In the genomic region with DNA sequence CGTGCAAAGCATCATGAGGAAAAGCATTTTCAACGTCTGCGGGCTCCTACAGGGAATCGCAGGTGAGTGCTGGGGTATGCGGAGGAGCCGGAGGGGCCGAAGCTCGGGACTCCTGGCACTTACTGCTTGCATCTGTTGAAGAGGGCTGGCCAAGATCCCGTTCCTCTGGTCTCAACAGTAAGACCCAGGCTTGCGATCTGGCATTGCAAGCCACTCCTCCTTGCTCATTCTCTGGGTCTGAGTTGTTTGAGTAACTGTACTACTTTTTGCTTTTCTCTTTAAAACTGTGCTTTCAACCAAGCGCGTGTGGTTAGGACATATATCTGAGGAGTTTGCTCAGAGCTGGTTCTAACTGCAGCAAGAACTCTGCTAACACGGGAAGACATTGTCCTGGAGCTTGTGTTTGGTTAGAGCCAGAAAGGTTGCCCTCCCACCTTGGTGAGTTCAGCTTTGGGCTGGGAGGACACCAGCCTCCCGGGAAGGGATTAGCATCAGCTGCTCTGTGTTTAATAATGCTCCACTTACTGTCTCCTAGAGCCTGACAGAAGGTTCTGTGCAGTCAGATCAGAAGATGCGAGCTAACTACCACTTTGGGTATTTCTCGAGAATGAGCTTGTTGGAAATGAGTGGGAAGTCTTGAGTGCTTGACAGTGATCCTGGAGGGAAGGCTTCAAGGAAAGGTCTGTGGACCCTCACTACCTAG, we compare ENCODE assay signal across 8 mouse cellular contexts.
DNase-seq lines count a peak whose midpoint lies in the region; ATAC-seq lines count a peak whose summit lies in the region.

No protein-coding gene starts in this region.

- peak overlapping the region; percentile 84 for H3K4me2 ChIP-seq in kidney, embryonic 16.5 days (replicated peaks; ENCODE audit: low read depth, low read length)
- H3K4me2 ChIP-seq in liver, embryonic 11.5 days, result peak overlapping the region; percentile 92
- H3K4me2 ChIP-seq in stomach, embryonic 15.5 days, result peak overlapping the region; percentile 96

- 40% methylated on average over 16 of the region's 16 CpGs for WGBS in kidney, embryonic 16.5 days
- 18% methylated on average over 16 of the region's 16 CpGs for WGBS in liver, embryonic 11.5 days
- 25% methylated on average over 16 of the region's 16 CpGs for WGBS in stomach, embryonic 15.5 days

- peaks cover 58% of the 10 kb centered on the region for H3K4me1 ChIP-seq in kidney, embryonic 16.5 days (ENCODE audit: insufficient read depth, low read length)
- H3K4me1 ChIP-seq in liver, embryonic 11.5 days (replicated peaks; ENCODE audit: control insufficient read depth, insufficient read depth, low read length), result peaks cover 21% of the 10 kb centered on the region
- peaks cover 10% of the 10 kb centered on the region for H3K4me1 ChIP-seq in stomach, embryonic 15.5 days

- no peaks in the 10 kb centered on the region for H3K9me3 ChIP-seq in kidney, embryonic 16.5 days (ENCODE audit: low read length)
- no peaks in the 10 kb centered on the region for H3K9me3 ChIP-seq in liver, embryonic 11.5 days (ENCODE audit: control insufficient read depth, low read length)
- H3K9me3 ChIP-seq in stomach, embryonic 15.5 days, result no peaks in the 10 kb centered on the region

- DNase-seq in kidney, postnatal 14 days, result no peak
- DNase-seq in ZHBTc4 (ENCODE audit: low read depth, low spot score), result peak; percentile 38
- no peak for DNase-seq in liver, embryonic 11.5 days (ENCODE audit: low spot score)
- DNase-seq in adipocyte (ENCODE audit: low spot score), result no peak

- peak overlapping the region; percentile 47 for H3K4me3 ChIP-seq in kidney, embryonic 16.5 days (ENCODE audit: low read length)
- H3K4me3 ChIP-seq in liver, embryonic 11.5 days (ENCODE audit: low read depth, low read length), result peak overlapping the region; percentile 54
- H3K4me3 ChIP-seq in stomach, embryonic 15.5 days (replicated peaks), result peak overlapping the region; percentile 45

- peak overlapping the region; percentile 61 for H3K9ac ChIP-seq in kidney, embryonic 16.5 days (replicated peaks; ENCODE audit: low read length)
- peak overlapping the region; percentile 60 for H3K9ac ChIP-seq in liver, embryonic 11.5 days (ENCODE audit: low read depth, low read length)
- peak overlapping the region; percentile 46 for H3K9ac ChIP-seq in stomach, embryonic 15.5 days

- ATAC-seq in kidney, embryonic 16.5 days (ENCODE audit: low FRiP score, low TSS enrichment), result no peak
- peak; percentile 27 for ATAC-seq in erythroid progenitor cell, adult 5-6 weeks (replicated peaks; ENCODE audit: low FRiP score, poor library complexity, severe bottlenecking)
- ATAC-seq in liver, embryonic 11.5 days (replicated peaks; ENCODE audit: low FRiP score), result no peak
- no peak; the same call in 1 of the 2 replicates for ATAC-seq in stomach, embryonic 15.5 days (ENCODE audit: insufficient read depth, low FRiP score, low read depth)
- no peak for ATAC-seq in activated CD4-positive, CD25-positive, alpha-beta regulatory T cell, adult 4 months

- H3K36me3 ChIP-seq in kidney, embryonic 16.5 days (ENCODE audit: insufficient read depth, low read length), result peaks cover 16% of the 10 kb centered on the region
- H3K36me3 ChIP-seq in liver, embryonic 11.5 days (ENCODE audit: control insufficient read depth, insufficient read depth, low read length), result no peaks in the 10 kb centered on the region; the same call in 1 of the 2 replicates
- no peaks in the 10 kb centered on the region for H3K36me3 ChIP-seq in stomach, embryonic 15.5 days

- no peak overlapping the region for H3K27ac ChIP-seq in kidney, embryonic 16.5 days (ENCODE audit: low read length)
- H3K27ac ChIP-seq in liver, embryonic 11.5 days (ENCODE audit: low read depth, low read length), result no peak overlapping the region
- no peak overlapping the region for H3K27ac ChIP-seq in stomach, embryonic 15.5 days

- H3K27me3 ChIP-seq in kidney, embryonic 16.5 days (ENCODE audit: insufficient read depth, low read length), result no peaks in the 10 kb centered on the region
- no peaks in the 10 kb centered on the region for H3K27me3 ChIP-seq in liver, embryonic 11.5 days (replicated peaks; ENCODE audit: control insufficient read depth, insufficient read depth, low read length)
- H3K27me3 ChIP-seq in stomach, embryonic 15.5 days (replicated peaks), result 0 out of 2 replicates have a peak, but pooled peaks cover 11% of the 10 kb centered on the region
